Mouse (Mus musculus): Measurements from ENCODE around the gene Slfn14. TPM values are rescaled to one million over a fixed set of nuclear protein-coding genes. Genes with fewer than 3 reads are reported as not detected.
"Not testable (repeated sequence)": the region's sequence is repeated elsewhere in the genome, so short reads cannot be mapped to it uniquely, and the experiment has no call there.

Gene Slfn14
- total RNA-seq, 2 experiments from 2014 or later: not detected

DNA sequence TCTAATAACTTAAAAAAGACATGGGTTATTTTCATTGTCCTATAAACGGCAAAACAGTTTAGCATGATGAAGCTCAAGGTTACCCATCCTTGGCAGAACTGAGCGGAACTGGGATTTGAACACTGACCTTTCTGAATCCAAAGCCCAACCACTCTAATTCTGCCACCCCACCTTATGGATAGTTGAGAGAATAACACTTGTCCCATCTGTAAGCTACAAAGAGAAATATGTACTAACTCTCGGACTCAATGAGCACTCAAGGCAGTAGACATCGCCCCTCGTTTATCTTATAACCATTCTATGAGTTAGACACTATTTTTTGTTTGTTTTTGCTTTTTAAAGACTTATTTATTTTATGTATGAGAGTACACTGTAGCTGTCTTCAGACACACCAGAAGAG is 2.5 kb upstream of the Slfn14 start:
- ATAC-seq (ENCODE audit: poor library complexity, severe bottlenecking): no peak

DNA sequence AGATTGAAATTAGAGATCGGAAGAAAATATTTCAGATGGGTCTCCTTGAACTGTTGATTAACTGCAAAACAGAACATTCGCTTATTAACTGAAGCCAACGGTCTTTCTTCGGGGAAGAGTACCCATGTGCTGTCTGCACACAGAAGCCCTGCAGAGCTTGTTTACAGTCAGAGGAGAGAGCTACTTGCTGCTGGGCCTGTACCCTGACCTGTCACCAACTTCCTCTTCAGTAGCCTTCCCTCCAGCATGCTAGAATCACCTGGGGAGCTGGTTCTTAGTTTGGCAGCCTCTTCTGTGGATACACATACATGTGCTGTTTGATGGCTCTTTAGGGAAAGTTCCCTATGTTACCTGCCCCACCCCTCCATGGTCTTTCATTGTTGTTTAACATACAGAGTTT is 899 bp downstream of the Slfn14 start:
- no peak for ATAC-seq (ENCODE audit: poor library complexity, severe bottlenecking)

DNA sequence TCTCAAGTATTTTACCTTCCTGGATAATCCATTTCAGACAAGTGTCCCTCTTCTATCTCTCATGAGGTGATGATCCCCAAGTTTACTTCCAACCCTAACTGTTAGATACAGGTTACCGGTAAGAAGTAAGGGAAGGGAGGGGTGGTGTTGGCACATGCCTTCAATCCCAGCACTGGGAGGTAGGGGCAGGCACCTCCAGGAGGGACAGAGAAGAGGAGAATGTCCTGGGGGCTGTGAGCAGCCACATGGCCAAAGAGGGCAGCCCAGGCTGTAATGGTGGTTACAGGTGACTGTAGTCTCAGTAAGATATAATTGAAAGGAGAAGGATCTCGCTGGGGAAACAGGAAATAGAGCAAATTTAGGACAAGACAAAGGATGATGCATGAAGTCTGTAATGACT is 4.4 kb downstream of the Slfn14 start:
- ATAC-seq (ENCODE audit: poor library complexity, severe bottlenecking): no peak

DNA sequence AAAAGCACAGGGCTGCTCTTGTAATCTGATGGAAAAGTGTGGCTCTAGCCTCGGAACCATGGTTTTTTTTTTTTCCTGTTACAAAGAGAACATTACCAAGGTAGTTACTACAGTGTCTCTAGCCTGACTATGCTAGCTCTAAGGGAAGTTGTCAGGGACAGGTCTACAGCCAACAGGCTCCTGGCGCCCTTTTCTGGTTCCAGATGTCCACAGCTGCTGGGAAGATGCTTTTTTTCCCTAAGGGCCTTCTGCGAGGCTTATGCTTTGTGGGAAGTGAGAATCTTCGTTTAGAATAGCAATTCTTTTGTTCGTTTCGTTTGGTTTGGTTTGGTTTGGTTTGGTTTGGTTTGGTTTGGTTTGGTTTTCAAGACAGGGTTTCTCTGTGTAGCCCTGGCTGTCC is 6.8 kb downstream of the Slfn14 start:
- ATAC-seq (ENCODE audit: poor library complexity, severe bottlenecking): no peak

DNA sequence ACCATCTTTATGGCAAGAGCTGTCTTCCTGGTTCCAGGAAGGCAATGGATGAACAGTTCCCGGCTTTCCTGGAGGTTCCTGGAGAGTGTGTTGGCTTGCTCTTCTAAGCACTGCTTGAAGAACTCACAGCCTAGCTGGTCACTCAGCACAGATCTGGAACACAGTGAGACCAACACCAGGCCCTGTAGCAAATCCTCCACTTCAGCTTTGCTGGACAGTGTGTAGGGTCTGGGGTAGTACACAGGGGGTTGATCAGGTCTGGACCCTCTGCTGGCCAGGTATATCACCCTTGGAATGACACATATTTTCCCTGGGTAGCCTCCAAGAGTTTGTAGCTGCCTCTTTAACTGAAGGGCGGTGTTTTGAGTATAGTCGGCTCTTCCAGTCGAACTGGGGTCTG is 7.5 kb downstream of the Slfn14 start:
- ATAC-seq (ENCODE audit: poor library complexity, severe bottlenecking): no peak

DNA sequence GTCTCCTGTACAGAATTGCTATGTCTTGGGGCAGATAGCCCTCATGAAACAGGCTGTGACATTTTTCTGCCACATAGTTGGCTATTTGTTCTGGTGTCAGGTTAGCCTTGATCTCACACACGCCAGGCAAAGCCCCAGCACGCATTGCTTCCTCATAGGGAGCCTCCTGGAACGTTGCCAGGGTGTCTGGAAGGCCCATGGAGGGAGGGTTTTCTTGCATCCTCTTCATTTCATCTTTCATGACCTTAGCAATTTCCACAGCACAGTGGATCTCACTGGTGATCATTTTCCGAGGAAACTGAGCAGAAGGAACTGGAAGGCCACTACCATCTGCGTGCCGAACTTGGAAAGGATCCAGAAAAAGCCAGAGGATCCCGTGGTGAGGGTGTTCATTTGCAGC is 10.3 kb downstream of the Slfn14 start:
- no peak for ATAC-seq (ENCODE audit: poor library complexity, severe bottlenecking)

DNA sequence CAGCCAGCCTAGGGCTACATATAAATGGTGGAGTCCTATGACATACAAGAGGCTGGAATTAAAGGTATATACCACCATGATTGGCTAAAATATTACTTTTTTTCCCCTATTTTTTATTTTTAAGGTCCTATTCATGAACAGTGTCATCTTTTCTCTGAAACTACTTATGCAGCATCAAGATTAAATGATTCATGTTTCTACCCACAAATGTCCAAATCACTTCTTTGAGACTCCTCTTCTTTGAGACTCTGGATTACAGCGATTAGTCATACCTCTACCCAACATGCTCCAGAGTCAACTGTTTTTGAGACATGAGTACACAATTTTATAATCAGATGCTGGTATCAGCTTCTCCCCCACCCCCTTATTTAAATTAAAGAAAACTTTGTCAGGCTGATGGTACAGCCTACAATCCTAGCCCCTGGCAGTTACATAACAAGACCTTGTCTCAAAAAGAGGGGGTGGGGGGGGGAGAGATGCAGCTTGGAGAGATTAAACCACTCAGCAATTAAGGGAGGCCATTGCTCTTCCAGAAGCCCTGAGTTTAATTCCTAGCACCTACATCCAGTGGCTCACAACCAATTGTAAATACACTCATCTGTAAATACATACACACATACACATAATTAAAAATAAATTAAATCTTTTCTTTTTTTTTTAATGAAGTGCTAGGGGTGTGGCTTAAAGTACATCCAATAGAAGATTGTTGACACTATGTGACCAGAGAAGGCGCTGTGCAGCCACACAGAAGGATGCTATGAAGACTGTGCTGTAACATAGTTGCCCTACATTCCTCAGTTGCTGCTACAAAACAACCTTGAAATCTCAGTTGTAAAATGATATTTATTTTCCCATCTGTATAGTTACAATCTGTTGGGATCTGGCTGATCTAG is 14.3 kb downstream of the Slfn14 start:
- peak; percentile 26 for ATAC-seq (ENCODE audit: poor library complexity, severe bottlenecking)

DNA sequence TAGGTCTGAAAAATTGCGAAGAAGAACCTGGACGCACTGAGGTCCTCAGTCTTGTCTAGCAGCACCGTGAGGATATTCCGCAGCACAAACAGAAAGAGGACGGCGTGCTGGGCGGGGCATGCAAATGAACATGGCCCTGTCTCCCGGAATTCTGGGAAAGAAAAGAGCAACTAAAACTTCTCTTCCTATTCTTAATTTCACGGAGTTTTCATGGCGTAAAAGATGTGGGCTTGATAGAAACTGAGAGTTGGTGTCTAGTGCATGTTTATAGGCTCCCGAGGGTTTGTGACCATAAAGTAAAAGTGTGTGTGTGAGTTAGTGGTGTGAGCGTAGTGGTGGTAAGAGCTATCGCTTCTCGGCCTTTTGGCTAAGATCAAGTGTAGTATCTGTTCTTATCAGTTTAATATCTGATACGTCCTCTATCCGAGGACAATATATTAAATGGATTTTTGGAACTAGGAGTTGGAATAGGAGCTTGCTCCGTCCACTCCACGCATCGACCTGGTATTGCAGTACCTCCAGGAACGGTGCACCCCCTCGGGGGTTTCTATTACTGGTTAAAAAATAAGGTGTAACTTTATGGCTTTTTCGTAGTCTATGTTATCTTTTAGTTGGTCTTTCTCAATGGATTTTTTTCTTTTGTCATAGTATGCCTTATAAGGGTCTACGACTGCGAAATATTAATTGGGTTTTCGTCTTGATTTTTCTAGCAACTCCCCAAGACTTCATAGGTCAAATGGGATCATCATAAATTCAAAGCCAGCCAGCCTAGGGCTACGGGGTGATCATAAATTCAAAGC is 15.2 kb downstream of the Slfn14 start:
- peak; percentile 77 for ATAC-seq (ENCODE audit: poor library complexity, severe bottlenecking)

DNA sequence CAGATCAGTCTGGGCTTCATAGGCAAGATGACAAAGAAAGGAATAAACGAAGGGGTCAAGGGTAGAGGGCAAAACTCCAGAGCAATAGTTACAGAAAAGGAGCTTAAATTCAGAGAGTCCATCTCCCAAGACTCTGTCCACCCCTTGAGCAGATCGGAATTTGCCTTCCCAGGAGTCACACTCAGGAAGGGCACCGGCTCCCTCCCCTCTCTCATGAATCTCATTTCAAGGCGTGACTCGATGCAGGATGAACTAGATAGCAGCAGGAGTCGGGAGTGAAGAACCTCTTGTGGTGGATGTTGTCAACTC is 15.7 kb downstream of the Slfn14 start:
- ATAC-seq (ENCODE audit: poor library complexity, severe bottlenecking): peak; percentile 8

DNA sequence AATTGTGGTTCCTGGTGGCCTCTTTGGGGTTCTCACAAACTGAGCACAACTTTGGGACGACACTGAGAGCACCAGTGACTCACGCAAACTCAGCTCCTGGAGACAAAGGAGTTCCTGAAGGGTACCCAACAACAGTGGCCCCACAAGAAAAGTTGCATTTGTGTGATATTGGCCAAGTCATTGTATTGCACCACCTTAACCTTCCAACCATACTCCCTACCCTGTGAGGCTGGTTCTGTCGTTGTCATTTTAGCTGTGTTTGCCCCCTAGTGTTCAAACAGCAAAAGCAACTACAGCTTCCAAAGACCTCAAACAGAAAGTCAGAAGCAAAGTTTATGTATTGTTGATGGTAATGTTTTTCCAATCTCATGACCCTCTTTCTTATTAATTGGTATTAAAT is 23.4 kb downstream of the Slfn14 start:
- peak; percentile 72 for ATAC-seq (ENCODE audit: poor library complexity, severe bottlenecking)

DNA sequence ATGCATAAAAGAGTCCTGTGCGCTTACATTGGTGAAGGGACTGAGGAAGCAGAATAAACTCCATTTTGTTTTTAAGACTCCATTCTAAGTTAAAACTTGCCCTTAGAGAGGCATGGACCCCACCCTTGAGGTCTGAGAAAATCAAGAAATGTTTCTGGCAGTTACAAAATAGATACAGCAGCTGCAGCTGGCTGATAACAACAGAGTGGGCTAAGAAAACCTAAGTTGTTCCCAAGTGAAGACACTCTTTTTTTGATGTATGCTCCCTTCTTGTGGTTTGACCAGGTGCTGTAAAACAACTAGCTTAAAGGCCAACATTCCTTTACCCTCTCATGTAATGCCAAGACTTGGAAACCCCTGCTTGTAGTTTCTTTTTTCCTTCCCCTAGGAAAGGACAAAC is 23.9 kb downstream of the Slfn14 start:
- ATAC-seq (ENCODE audit: poor library complexity, severe bottlenecking): no peak

DNA sequence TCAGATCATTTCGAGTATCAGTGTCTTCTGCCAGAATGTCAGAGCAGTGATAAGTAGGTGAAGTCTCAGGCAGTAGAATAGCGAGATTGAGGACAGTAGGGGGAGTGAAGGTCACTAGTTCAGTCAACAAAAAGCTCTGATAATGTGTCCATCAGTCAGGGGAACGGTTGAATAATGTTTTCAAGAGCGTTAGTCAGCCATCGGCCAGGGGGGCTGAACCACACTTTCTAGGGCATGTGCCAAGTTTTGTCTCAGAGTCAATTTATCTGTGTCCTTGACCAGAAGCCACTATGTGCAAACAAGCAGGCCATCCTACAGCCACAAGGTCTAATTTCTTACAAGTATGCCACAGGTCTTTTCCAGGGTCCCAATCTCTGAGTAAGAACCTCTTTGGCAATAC is 29.3 kb downstream of the Slfn14 start:
- ATAC-seq (ENCODE audit: poor library complexity, severe bottlenecking): not testable (repeated sequence)

DNA sequence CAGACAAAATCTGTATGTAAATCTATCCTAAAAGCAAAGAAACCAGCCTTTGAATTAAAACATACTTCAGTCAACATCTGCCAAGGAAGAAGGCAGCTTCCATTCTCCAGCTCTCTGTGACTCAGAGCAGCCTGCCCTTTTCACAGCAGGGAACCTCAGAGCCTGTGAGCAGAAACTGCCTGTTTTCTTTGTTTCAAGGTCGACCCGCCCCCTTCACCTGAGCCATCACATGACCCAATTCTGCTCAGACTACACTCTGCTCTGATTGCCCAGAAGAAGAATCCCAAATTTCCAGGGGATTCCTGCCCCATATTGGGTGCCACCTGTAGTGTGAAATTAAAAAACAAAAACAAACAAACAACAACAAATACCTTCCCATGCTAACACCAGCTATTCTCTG is 46.7 kb downstream of the Slfn14 start:
- ATAC-seq (ENCODE audit: poor library complexity, severe bottlenecking): no peak

DNA sequence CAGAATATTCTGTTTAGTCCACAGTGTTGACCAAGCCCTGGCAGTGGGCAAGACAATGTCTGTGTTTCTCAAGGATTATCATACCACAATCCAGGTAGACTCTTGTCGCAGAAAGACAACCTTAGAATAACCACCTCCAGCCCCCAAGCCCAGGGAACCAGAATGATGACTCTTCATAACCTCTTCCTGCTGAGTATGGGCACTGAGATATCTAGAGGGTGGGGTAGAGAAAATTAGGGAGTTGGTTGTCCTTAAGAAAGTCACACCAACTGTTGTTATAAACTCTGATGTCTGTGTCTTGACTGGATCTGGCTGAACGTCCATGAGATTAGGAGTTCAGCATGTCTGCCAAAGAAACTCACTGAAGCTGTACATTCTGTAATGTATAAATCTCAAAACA is 48.1 kb downstream of the Slfn14 start:
- no peak for ATAC-seq (ENCODE audit: poor library complexity, severe bottlenecking)

DNA sequence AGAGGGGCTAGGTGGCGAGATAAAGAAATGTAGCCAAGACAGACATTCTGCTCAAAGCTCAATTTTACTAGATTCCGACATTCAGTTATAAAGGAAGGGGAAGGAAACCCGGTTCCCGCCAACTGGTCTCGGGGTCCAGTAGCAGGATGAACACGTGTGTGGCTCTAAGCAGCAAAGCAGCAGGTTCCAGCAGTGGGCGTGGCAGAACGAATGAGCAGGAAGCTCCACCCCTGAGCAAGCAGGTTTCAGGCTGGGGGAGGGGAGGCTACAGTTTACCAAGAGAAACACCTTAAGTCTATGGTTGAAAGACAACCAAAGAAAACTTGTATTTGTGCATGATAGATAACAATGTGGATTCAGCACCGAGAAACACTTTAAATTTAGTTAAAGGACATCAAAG is 49.1 kb downstream of the Slfn14 start:
- ATAC-seq (ENCODE audit: poor library complexity, severe bottlenecking): not testable (repeated sequence)

DNA sequence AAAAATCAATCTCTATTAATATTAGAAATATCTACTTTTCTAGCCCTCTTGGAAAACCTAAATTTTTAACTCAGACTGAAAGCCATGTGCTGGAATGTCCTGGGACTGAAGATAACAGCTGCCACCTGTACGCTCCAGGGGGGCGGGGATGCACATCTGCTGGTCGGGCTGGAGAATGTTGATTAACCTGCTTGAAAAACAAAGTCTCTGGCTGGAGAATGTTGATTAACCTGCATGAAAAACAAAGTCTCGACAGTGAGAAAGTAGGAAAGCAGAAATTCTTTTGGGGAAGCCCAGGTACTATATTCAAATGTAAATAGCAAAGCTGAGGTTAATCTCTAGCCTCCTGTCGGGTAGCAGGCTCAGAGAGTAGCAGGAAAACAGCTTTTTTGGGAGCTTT is 52.9 kb downstream of the Slfn14 start:
- not testable (repeated sequence) for ATAC-seq (ENCODE audit: poor library complexity, severe bottlenecking)

DNA sequence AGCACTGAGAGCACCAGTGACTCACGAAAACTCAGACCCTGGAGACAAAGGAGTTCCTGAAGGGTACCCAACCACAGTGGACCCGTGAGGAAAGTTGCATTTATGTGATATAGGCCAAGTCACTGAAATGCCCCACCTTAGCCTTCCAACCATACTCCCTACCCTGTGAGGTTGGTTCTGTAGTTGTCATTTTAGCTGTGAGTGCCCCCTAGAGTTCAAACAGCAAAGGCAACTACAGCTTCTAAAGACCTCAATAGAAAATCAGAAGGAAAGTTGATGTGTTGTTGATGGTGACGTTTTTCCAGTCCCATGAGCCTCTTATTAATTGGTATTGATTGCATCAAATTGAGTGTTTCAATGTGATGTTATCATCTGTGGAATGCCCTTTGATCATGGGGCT is 55.6 kb downstream of the Slfn14 start:
- ATAC-seq (ENCODE audit: poor library complexity, severe bottlenecking): no peak

DNA sequence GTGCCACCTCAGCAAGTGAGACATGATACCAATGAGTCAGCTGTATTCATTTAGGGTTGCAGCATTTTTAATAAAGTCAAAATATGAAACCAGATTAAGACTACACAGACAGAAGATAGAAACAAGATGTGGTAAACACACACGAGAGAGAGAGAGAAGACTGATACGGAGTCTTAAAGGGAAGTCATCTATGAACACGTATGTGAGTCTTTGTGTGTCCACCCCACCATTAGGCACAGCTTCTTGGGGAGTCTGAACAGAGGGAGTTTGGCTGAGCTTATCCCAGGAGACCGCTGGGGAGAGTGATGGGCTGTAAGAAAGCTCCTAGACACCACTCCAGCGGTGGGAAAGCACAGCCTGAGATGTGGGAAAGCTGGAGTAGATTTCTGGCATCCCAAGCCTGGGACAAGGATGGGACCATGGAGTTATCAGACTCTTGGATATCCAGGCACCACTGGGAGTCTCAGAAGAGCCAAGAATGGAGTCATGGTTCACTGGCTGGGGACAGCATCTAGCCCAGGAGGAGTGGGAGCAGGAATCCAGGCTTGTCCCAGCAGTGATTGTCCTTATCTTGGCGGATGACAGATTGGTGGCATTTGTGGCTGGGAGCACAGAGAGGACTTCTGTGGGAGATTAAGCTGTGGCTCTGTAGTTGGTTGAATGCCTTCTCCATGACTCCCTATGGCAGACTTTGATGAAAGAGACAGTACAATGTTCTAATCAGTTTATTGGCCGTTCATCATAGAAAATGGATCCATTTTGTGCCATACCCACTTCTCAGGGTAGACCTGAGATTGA is 58.4 kb downstream of the Slfn14 start:
- ATAC-seq (ENCODE audit: poor library complexity, severe bottlenecking): no peak

DNA sequence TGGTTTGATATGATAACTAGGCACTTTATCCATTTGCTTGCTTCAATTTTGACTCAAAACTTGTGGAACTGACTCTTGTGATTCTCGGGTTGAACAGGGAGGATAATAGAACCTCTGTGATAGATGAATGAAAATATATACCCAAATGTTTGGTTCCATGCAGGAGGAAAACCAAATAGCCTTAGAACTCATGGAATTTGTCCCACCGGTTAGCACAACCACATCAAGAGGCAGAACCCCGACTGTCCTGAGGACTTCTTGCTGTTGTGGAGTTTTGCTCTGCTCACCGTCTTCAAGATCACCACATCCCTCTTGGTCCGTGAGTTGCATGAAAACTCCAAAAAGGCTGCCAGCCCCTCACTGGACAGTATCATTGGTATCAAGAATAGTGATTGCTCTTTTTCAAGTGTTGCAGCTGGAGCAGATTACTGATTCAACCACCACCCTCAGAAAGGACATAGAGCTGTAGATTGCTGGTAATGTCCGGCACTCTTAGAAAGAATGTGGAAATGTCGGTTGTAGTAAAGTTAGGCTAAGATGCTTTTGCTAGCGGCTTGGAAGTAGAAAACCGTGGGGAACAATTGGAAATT is 61.1 kb downstream of the Slfn14 start:
- ATAC-seq (ENCODE audit: poor library complexity, severe bottlenecking): no peak

Measured in megakaryocyte, adult 5-6 weeks (primary cell).